Mouse (Mus musculus): ENCODE measurements around the gene Dio3. TPM values are rescaled to one million over a fixed set of nuclear protein-coding genes. Genes with fewer than 3 reads are reported as not detected.

Dio3 gene
- total RNA-seq, 2 experiments from 2014 or later, result 3.4 to 5.8 TPM

- no peak for DNase-seq (ENCODE audit: low spot score in 2 of 2)
- intact Hi-C loops (cut with DNase I), result no loop called here
Observed at GRCm38 (mm10) chr12:110294891-110295290, 16.0 kb downstream of the Dio3 start.

GRCm38 (mm10) chr12:110298653-110299052 lies 19.8 kb downstream of the Dio3 start:
- no peak for DNase-seq (ENCODE audit: low spot score in 2 of 2)
- intact Hi-C loops (cut with DNase I), result no loop called here

DNA sequence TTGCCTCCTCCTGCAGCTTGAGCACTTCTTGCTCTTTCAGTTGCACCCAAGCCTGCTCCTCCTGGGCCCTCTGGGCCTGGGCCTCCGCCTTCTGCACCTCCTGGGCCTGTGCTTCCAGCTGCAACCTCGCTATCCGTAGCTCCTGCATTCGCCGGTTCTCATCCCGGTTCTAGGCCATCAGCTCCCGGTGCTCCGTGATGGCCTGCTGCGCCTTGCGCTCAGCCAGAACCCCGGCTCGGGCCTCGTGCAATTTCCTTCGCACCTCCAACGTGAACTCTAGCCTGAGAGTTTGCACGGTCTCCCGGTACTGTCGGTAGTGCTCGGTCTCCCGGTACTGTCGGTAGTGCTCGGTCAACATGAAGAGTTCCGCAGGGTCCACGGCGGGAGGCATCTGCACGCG lies 40.8 kb downstream of the Dio3 start:
- no peak for DNase-seq (ENCODE audit: low spot score in 2 of 2)
- intact Hi-C loops (cut with DNase I), result no loop called here

Small RNA genes within 50 kb of the gene (microRNA-seq; reads per million reads assigned to microRNA genes)
- 12.4 to 20.5 reads per million in 2 experiments for gene Mir1247

Other genes starting within 250 kb of the Dio3 start
- 100 to 1,000 TPM; 263 to 265 TPM for gene Ppp2r5c, start 168.1 kb downstream of the Dio3 start, total RNA-seq (2021)